Mouse (Mus musculus): ENCODE measurements around the gene Spag5. TPM values are rescaled to one million over a fixed set of nuclear protein-coding genes. Genes with fewer than 3 reads are reported as not detected.

Gene Spag5
- polyA plus RNA-seq, 1 experiment from 2014 or later = 50.3 TPM

DNA sequence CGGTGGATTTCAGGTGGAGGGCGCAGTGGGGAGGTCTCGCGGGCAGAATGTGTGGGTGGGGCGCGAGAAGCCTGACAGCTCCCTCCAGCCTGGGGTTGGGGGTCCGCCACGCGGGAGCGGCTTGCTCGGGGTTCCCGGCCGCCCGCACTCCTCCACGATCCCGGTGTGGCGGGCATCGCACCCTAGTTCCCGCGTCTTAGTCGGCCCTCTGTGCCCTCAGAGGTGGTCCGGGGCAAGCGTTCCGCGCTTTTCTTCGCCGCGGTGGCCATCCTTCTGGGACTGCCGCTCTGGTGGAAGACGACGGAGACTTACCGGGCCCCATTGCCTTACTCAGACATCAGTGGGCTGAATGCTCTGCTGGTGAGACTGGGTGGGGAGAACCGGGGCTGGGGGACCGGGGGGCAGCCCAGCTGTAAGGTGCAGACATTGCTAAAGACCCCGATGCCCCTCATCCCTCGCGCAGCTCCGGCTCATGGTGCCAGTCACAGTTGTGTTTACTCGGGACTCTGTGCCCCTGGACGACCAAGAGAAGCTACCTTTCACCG is 27.3 kb downstream of the Spag5 start:
- H3K4me2 ChIP-seq = peak overlapping the region; percentile 74
- H3K4me3 ChIP-seq (ENCODE audit: low read depth, low read length) = peak overlapping the region; percentile 72
- under 1% methylated on average over 41 of the region's 41 CpGs for WGBS
- H3K36me3 ChIP-seq (ENCODE audit: control insufficient read depth, insufficient read depth, low read length) = peaks cover 10% of the 10 kb centered on the region
- peaks cover 4% of the 10 kb centered on the region for H3K4me1 ChIP-seq (replicated peaks; ENCODE audit: control insufficient read depth, insufficient read depth, low read length)
- no peak overlapping the region for H3K27ac ChIP-seq (ENCODE audit: low read depth, low read length)
- no peaks in the 10 kb centered on the region for H3K27me3 ChIP-seq (replicated peaks; ENCODE audit: control insufficient read depth, insufficient read depth, low read length)
- no peaks in the 10 kb centered on the region for H3K9me3 ChIP-seq (ENCODE audit: control insufficient read depth, low read length)
- ATAC-seq (replicated peaks; ENCODE audit: low FRiP score) (peak; percentile 64), DNase-seq (ENCODE audit: low spot score) (no peak)
- peak overlapping the region; percentile 72 for H3K9ac ChIP-seq (ENCODE audit: low read depth, low read length)

DNA sequence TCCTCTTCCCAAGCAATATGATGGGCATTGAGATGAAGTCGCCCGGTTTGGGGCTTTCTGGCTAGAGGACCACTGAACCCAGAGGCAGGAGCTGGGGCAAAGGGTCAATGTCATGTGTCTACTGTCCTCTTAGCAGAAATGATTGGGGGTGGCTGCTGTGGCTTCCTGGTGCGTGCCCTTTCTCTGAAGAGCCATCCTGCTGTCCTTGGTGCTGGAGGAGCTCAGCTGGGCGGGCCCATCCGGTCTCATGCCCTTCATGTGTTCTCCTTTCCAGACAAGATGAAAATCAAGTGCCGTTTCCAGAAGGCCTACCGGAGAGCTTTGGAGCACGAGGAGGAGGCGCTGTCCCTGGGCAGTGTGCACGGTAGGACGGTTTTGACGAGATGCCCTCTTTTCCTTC is 31.3 kb downstream of the Spag5 start:
- H3K4me3 ChIP-seq (ENCODE audit: low read depth, low read length) = no peak overlapping the region
- peaks cover 3% of the 10 kb centered on the region; the same call in 1 of the 2 replicates for H3K4me1 ChIP-seq (replicated peaks; ENCODE audit: control insufficient read depth, insufficient read depth, low read length)
- H3K36me3 ChIP-seq (ENCODE audit: control insufficient read depth, insufficient read depth, low read length) = peaks cover 27% of the 10 kb centered on the region
- ATAC-seq (replicated peaks; ENCODE audit: low FRiP score) = no peak
- no peak overlapping the region for H3K9ac ChIP-seq (ENCODE audit: low read depth, low read length)
- no peak overlapping the region for H3K27ac ChIP-seq (ENCODE audit: low read depth, low read length)
- H3K4me2 ChIP-seq = no peak overlapping the region
- DNase-seq (ENCODE audit: low spot score) = no peak
- H3K27me3 ChIP-seq (replicated peaks; ENCODE audit: control insufficient read depth, insufficient read depth, low read length) = no peaks in the 10 kb centered on the region
- H3K9me3 ChIP-seq (ENCODE audit: control insufficient read depth, low read length) = no peaks in the 10 kb centered on the region
- 95% methylated on average over 12 of the region's 12 CpGs for WGBS

DNA sequence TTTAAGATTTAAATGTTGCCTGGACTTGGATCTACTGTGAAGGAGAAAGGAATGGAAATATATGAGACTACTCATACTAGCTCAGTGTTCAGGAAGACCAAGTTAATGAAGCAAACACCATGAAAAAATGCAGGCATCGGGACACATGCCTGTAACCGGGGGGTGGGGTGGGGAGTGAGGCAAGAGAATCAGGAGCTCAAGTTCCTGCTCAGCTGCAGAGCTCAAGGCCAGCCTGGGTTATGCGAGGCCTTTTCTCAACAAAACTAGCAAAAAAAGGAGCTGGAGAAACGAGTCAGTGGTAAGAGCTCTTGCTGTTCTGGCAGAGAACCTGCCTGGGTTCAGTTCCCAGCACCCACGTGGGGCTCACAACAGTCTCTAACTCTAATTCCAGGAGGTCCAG is 32.7 kb downstream of the Spag5 start:
- peaks cover 30% of the 10 kb centered on the region for H3K36me3 ChIP-seq (ENCODE audit: control insufficient read depth, insufficient read depth, low read length)
- H3K9me3 ChIP-seq (ENCODE audit: control insufficient read depth, low read length) = no peaks in the 10 kb centered on the region
- DNase-seq (ENCODE audit: low spot score) (no peak), ATAC-seq (replicated peaks; ENCODE audit: low FRiP score) (no peak)
- H3K4me2 ChIP-seq = no peak overlapping the region
- no peak overlapping the region for H3K9ac ChIP-seq (ENCODE audit: low read depth, low read length)
- H3K27me3 ChIP-seq (replicated peaks; ENCODE audit: control insufficient read depth, insufficient read depth, low read length) = no peaks in the 10 kb centered on the region
- 88% methylated on average over 5 of the region's 5 CpGs for WGBS
- H3K27ac ChIP-seq (ENCODE audit: low read depth, low read length) = no peak overlapping the region
- no peak overlapping the region for H3K4me3 ChIP-seq (ENCODE audit: low read depth, low read length)
- H3K4me1 ChIP-seq (replicated peaks; ENCODE audit: control insufficient read depth, insufficient read depth, low read length) = peaks cover 2% of the 10 kb centered on the region; the same call in 1 of the 2 replicates

DNA sequence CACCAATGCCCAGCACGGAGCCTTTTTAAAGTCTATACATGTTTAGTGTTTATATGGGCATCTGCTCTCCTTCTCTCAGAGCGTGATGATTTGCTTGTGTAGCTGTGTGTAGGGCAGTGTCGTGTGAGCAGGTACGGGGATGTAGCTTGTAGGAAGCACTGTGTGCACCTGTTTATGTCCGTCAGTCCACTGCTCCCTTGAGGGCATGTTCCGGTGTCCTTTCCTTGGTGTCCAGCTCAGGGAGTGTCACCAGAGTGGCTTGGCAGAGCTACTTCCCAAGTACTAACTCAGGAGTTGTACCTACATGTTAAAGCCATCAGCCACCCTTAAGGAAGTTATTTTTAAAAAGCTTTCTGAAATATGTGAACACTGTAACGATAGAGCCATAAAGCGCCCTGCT is 35.7 kb downstream of the Spag5 start:
- Histone ChIP-seq H3K27ac (ENCODE audit: low read depth, low read length) (no peak overlapping the region), H3K9me3 (ENCODE audit: control insufficient read depth, low read length) (no peaks in the 10 kb centered on the region), H3K9ac (ENCODE audit: low read depth, low read length) (no peak overlapping the region), H3K4me3 (ENCODE audit: low read depth, low read length) (no peak overlapping the region), H3K36me3 (ENCODE audit: control insufficient read depth, insufficient read depth, low read length) (peaks cover 38% of the 10 kb centered on the region), H3K27me3 (replicated peaks; ENCODE audit: control insufficient read depth, insufficient read depth, low read length) (no peaks in the 10 kb centered on the region), H3K4me2 (no peak overlapping the region), H3K4me1 (replicated peaks; ENCODE audit: control insufficient read depth, insufficient read depth, low read length) (no peaks in the 10 kb centered on the region)
- WGBS = 91% methylated on average over 8 of the region's 8 CpGs
- DNase-seq (ENCODE audit: low spot score) = no peak
- no peak for ATAC-seq (replicated peaks; ENCODE audit: low FRiP score)

DNA sequence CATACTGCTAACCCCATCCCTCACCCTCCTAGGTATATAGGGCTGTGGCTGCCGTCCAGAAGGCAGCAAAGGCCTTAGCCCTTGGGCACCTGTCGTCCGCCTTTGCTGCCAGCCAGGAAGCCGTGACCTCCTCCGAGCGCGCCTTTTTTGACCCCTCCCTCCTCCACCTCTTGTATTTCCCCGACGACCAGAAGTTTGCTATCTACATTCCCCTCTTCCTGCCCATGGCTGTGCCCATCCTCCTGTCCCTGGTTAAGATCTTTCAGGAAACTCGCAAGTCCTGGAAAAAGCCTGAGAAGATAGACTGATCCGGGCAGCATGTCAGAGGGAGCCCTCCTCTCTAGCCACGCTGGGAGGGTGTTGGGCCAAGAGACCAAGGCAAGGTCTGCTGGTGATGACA is 40.4 kb downstream of the Spag5 start:
- H3K27ac ChIP-seq (ENCODE audit: low read depth, low read length) = no peak overlapping the region
- H3K4me3 ChIP-seq (ENCODE audit: low read depth, low read length) = no peak overlapping the region
- no peak for ATAC-seq (replicated peaks; ENCODE audit: low FRiP score)
- H3K9me3 ChIP-seq (ENCODE audit: control insufficient read depth, low read length) = no peaks in the 10 kb centered on the region
- 73% methylated on average over 11 of the region's 12 CpGs for WGBS
- H3K9ac ChIP-seq (ENCODE audit: low read depth, low read length) = no peak overlapping the region
- no peak for DNase-seq (ENCODE audit: low spot score)
- H3K4me2 ChIP-seq = no peak overlapping the region
- H3K27me3 ChIP-seq (replicated peaks; ENCODE audit: control insufficient read depth, insufficient read depth, low read length) = no peaks in the 10 kb centered on the region
- H3K4me1 ChIP-seq (replicated peaks; ENCODE audit: control insufficient read depth, insufficient read depth, low read length) = peaks cover 31% of the 10 kb centered on the region
- H3K36me3 ChIP-seq (ENCODE audit: control insufficient read depth, insufficient read depth, low read length) = peaks cover 16% of the 10 kb centered on the region

DNA sequence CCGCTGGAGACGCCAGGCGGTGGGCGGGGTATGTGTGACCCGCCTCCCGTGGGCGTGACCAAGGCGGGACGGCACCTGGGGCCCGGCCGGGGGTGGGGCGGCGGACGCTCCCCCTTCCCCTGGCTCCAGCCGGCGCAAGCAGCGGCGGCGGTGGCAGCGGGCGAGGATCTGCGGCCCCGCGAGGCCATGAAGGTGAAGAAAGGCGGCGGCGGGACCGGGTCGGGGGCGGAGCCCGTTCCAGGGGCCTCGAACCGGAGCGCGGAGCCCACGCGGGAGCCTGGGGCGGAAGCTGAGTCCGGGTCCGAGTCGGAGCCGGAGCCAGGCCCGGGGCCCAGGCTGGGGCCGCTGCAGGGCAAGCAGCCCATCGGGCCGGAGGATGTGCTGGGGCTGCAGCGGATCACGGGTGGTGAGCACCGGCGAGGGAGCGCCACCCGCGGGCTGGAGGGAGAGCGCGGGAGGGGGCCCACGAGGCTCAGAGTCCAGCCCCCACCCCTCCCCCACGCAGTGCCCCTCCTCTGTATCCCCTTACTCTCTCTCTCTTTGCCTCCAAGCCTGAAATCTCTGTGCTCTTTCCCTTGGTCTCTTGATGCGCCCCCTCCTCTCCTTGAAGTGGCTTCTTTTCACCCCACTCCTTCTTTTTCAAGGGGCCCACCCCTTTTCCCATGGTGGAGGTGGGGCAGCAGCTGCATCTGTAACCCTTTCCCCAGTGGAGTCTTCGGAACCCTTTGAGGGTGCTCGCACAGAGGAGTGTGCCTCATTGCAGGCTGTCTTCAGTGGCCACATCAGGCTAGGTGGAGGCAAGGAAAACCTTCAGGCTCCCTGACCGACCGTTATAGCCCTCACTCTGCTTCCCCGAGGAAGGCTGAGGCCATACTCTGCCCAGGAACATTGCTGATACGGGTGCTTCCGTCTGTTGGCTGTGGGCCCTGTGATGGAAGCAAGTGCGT is 42.3 kb downstream of the Spag5 start, which contains the start of gene Unc119:
Gene Unc119, plus strand, starts transcription at position 102 of the 947 bp plus-strand sequence.
- Histone ChIP-seq H3K27ac (ENCODE audit: low read depth, low read length) (peak within 1 kb of the TSS; percentile 90), H3K4me1 (replicated peaks; ENCODE audit: control insufficient read depth, insufficient read depth, low read length) (peaks cover 39% of the 10 kb centered on the region), H3K4me3 (ENCODE audit: low read depth, low read length) (peak within 1 kb of the TSS; percentile 96), H3K9ac (ENCODE audit: low read depth, low read length) (peak within 1 kb of the TSS; percentile 91), H3K36me3 (ENCODE audit: control insufficient read depth, insufficient read depth, low read length) (peaks cover 20% of the 10 kb centered on the region), H3K4me2 (peak within 1 kb of the TSS; percentile 99), H3K27me3 (replicated peaks; ENCODE audit: control insufficient read depth, insufficient read depth, low read length) (no peaks in the 10 kb centered on the region), H3K9me3 (ENCODE audit: control insufficient read depth, low read length) (no peaks in the 10 kb centered on the region)
- peak; percentile 86 for DNase-seq (ENCODE audit: low spot score)
- peak; percentile 69 for ATAC-seq (replicated peaks; ENCODE audit: low FRiP score)
- 2% methylated on average over 64 of the region's 66 CpGs for WGBS

DNA sequence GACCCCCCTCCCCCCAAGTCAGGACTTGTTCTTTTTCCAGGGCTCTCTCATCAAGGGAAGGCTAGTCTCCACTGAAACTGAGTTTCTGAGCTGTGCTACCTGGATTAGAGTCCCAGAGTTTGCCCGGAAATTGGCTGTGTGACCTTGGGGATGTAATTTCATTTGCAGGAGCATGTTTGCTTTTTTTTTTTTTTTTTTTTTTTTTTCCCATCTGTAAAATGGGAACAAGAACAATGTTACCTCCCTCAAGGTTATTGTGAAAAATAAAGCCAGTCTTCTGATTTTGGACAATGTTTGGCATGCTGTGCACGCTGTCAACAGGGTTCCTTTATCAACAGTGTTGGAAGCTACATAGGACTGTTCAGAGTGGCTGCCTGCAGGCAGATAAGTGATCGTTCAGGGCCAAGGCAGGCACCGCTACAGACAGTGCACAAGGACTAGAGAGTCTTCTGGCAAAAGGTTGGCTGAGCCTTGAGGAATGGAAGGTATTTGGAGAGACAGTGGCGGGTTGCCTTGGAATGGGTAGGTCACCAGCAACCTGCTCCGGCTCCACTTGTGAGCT is 43.1 kb downstream of the Spag5 start:
- H3K4me1 ChIP-seq (replicated peaks; ENCODE audit: control insufficient read depth, insufficient read depth, low read length) = peaks cover 39% of the 10 kb centered on the region
- no peaks in the 10 kb centered on the region for H3K9me3 ChIP-seq (ENCODE audit: control insufficient read depth, low read length)
- peak overlapping the region; percentile 91 for H3K9ac ChIP-seq (ENCODE audit: low read depth, low read length)
- peak overlapping the region; percentile 90 for H3K27ac ChIP-seq (ENCODE audit: low read depth, low read length)
- 39% methylated on average over 6 of the region's 6 CpGs for WGBS
- ATAC-seq (replicated peaks; ENCODE audit: low FRiP score) = peak; percentile 84
- no peaks in the 10 kb centered on the region for H3K27me3 ChIP-seq (replicated peaks; ENCODE audit: control insufficient read depth, insufficient read depth, low read length)
- H3K4me2 ChIP-seq = peak overlapping the region; percentile 99
- DNase-seq (ENCODE audit: low spot score) = no peak
- peaks cover 19% of the 10 kb centered on the region for H3K36me3 ChIP-seq (ENCODE audit: control insufficient read depth, insufficient read depth, low read length)
- H3K4me3 ChIP-seq (ENCODE audit: low read depth, low read length) = peak overlapping the region; percentile 96

DNA sequence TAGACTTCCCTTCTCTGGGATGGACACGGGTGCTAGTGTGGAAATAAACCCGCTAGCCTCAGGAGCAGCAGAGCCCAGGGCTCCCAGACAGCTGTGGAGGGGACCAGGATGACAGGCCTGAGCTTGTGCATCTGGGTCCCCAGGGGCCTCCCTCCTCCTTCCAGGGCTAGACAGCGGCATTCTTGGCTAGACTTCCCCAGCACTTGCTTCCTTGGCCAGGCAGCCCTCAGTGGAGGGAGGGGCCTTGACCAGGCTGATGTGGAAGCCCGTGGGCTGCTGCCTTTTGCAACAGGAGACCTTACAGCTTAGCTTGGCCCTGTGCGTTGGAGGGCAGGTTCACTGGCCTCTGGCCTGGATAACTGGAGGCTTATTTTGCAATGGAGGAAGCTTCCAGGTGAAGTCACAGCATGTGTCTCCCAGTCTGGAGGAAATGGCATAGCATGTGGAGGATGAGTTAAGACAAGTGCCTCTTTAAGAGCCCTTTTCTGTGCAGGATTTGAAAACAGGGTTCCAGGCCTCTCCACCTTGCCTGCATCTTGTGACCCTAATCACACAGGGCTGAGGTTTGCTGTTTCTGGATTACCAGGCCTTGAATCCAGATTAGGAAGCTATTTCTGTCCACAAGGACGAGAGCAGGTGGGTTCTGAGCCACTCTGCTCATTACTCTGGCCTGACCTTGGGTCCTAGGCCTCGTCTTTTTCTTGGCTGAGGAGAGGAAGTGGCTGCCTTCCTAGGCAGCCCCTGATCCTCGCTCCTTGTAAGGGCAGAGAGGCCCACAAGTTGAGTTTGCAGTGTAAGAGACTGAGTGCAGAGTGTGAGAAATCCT is 43.8 kb downstream of the Spag5 start:
- Histone ChIP-seq H3K4me1 (replicated peaks; ENCODE audit: control insufficient read depth, insufficient read depth, low read length) (peaks cover 42% of the 10 kb centered on the region), H3K9ac (ENCODE audit: low read depth, low read length) (peak overlapping the region; percentile 59), H3K36me3 (ENCODE audit: control insufficient read depth, insufficient read depth, low read length) (peaks cover 19% of the 10 kb centered on the region), H3K27me3 (replicated peaks; ENCODE audit: control insufficient read depth, insufficient read depth, low read length) (no peaks in the 10 kb centered on the region), H3K27ac (ENCODE audit: low read depth, low read length) (peak overlapping the region; percentile 90), H3K4me2 (peak overlapping the region; percentile 99), H3K9me3 (ENCODE audit: control insufficient read depth, low read length) (no peaks in the 10 kb centered on the region), H3K4me3 (ENCODE audit: low read depth, low read length) (peak overlapping the region; percentile 96)
- peak; percentile 56 for DNase-seq (ENCODE audit: low spot score)
- peak; percentile 21 for ATAC-seq (replicated peaks; ENCODE audit: low FRiP score)
- WGBS = 33% methylated on average over 8 of the region's 8 CpGs
